Comparison of ENCODE assay signal across 14 mouse cellular contexts in genomic region chr3:56647313-56647712, GRCm38 (mm10).
DNase-seq lines count a peak whose midpoint lies in the region.
"Had no signal": no experiment of that assay in that cellular context is flagged by ENCODE, and none has a peak within 500 bp of the region (broad histone marks: within the 10 kb centered on the region; RNA-seq: fewer than 3 reads in every experiment).

No protein-coding gene starts in this region.

- DNase-seq in cerebellum, postnatal 10 days, result peak; percentile 83 to 86
- no peak for DNase-seq in cerebellum, adult 8-10 months
- DNase-seq in gastrocnemius, postnatal 25 days, result peak; percentile 6
- DNase-seq in gastrocnemius, postnatal 10 days, result no peak
- peak; percentile 6 for DNase-seq in layer of hippocampus, adult 9-11 months
- DNase-seq in layer of hippocampus, postnatal 10 days (ENCODE audit: low spot score in 2 of 2), result no peak
- DNase-seq in fibroblast of lung, adult 2 months (ENCODE audit: low read depth), result peak; percentile 49
- no peak for DNase-seq in left cerebral cortex, adult 9 months (ENCODE audit: low spot score in 2 of 2)
- DNase-seq: adrenal gland, postnatal 10 days; gastrocnemius, postnatal 36 days; liver; lung, adult 18-20 months; right cerebral cortex, postnatal 4 days; thymus, postnatal 14 days had no signal

Comparison
In these comparisons a context has a peak if more than half of its experiments do, and no peak if none do; other contexts are left out.
1. DNase-seq: peak in cerebellum, postnatal 10 days (2 of 2), gastrocnemius, postnatal 25 days (single experiment), layer of hippocampus, adult 9-11 months (single experiment) and fibroblast of lung, adult 2 months (single experiment); none in cerebellum, adult 8-10 months (single experiment), gastrocnemius, postnatal 10 days (single experiment), layer of hippocampus, postnatal 10 days (0 of 2) and left cerebral cortex, adult 9 months (0 of 2).